Mouse (Mus musculus) urinary bladder, postnatal 25 days (tissue): Measurements from ENCODE around the gene Otud7a.

Experiments used
- DNase-seq: peaks from one replicate; pipeline ENCODE4 v3.0.0; 2022; ENCODE audit warnings: low spot score

Gene Otud7a

DNA sequence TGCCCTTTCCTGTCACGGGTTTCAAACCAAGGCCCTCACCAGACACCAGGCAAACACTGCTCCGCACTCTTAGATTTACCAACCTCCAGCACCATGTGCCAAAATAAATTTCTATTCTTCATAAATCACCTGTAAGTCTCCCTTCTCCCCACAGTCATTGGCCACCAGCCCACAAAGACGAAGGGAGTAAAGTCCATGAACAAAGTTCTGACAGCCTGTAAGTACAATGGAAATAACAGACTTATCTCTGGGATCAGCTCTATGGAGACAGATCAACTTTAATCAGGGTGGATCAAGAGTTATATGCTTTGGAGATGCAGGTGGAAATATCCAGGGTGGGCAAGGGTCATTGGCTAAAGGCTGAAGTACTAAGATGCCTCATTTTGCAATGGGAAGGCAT, 336.3 kb downstream of the Otud7a start:
- no peak for DNase-seq

DNA sequence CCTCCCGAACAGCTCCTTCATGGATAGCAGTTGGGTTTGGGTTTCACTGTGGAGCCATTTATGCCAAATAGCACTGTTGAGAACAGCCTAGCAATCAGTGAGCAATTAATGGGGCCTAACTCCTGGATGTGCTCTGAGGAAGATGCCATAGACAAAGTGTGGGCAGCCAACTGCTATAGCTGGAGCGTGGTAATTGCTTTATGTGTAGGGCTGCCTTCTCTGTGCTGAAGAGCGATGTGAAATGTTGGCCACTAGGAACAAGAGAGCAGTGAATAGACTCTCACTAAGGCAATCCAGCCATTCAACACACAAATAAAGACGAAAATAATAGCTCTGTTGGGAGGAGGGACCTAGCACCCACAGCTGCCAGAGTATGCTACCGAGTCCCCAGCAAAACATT, 345.2 kb downstream of the Otud7a start:
- no peak for DNase-seq

DNA sequence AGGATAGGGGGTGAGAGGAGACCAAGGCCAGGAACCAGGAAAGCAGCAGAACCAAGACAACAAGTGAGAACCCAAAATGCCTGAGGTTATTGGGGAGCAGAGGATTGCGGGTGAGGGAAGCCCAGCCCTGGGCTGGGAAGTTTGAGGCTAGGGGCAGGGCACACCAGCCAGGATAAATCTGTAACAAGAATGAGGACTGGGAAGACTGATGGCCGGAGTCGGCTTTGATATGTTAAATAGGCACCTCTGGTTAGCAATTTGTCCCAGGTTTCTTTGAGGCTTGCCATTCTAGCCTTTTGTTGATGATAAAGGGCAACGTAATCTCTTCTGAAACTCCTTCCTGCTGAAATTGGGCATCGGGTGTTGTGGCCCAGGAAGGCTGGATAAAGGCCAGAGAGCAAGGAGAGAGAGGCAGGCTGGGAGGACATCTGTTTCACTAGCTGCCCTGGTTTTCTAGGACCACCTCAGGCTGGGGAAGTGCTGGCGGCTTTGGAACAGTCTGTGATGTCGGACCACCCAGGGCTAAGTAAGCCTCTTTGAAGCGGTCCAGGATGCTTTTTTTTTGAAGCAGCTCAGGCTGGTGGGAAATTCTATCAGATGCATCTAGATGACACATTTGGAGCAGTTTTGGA, 351.6 kb downstream of the Otud7a start:
- DNase-seq = no peak

DNA sequence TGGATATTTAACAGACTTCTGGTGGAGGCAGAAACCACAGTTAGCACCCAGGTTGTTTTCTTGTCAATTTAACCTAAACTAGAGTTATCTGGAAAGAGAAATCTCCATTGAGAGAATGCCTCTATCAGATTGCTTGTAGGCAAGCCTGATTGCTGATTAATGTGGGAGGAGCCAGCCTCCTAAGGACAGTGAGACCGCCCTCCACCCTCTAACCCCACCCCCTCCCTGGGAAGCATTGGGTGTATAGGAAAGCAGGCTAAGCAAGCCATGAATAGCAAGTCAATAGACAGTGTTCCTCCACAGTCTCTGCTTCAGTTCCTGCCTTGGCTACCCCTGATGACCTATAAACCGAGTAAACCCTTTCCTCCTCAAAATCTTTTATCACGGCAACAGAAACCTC, 353.9 kb downstream of the Otud7a start:
- DNase-seq = no peak

DNA sequence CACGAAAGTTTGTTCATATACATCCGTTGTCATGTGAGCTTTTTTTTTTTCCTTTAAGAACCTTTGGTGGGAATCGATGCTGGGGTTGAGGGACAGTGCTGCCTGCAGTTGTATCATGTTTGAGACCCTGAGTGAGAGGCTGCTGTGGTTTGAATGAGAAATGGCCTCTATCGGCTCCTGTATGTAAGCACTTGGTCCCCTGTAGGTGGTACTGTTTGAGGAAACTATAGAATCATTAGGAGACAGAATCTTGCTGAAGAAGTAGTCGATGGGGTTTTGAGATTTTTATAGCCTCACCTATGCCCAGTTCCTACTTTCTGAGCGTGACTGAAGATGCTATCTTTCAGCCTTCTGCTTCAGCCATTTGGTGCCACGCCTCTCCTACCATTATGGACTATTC, 354.8 kb downstream of the Otud7a start:
- DNase-seq = no peak

DNA sequence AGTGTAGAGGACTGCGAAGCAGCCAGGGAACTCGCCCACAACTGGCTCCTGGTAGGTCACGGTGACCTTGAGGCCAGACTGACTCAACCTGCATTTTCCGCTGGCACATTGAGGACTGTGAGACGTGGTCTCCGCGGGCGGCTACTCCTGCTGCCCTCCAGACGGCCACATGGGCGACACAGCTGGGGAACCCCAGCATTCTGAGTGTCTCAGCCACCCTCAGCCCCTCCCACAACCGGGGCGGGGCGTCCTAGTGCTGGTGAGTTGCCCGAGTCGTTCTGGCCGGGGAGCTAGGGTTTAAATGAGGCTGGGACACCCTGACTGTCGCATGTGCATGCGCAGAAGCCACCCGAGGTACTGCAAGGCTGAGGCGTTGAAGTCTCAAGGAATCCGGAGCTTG, 358.2 kb downstream of the Otud7a start:
- DNase-seq = no peak
